Mouse (Mus musculus) embryonic fibroblast, embryonic 13.5 days (primary cell): ENCODE data around the gene Gpt2.

Source experiments
- CTCF ChIP-seq: IDR thresholded peaks from 2 replicates; pipeline ENCODE4 v1.5.1; 2011; ENCODE audit warnings: mild to moderate bottlenecking, control low read depth, low read length, moderate library complexity, borderline replicate concordance; ENCODE audit not compliant: insufficient read depth
- POLR2A ChIP-seq: IDR thresholded peaks from 2 replicates; pipeline ENCODE4 v1.6.1; 2011; ENCODE audit warnings: low read depth, mild to moderate bottlenecking, control low read depth, low read length, moderate library complexity

GRCm38 (mm10) chr8:85478397-85478796 is 14.0 kb upstream of the Gpt2 start:
- TF ChIP-seq CTCF (no peak), POLR2A (no peak)
